Mouse (Mus musculus) MEL (cell line): ENCODE data around the gene Mob3a. TPM values are rescaled to one million over a fixed set of nuclear protein-coding genes. Genes with fewer than 3 reads are reported as not detected.

Experiments used
- DNase-seq: peaks from one replicate; pipeline ENCODE4 v3.0.0; 2011; ENCODE audit warnings: low read depth, low spot score
- H3K27ac ChIP-seq: 2 replicates; pipeline ENCODE4 v1.5.1; 2012; ENCODE audit warnings: low read depth, mild to moderate bottlenecking, control low read depth, low read length, moderate library complexity; ENCODE audit not compliant: control insufficient read depth
- H3K27me3 ChIP-seq, 2 experiments: fragments of 150-350 bp in 1 of 2; sonication (generic) in 1 of 2; 2 replicates each; pipeline ENCODE4 v1.6.1; 2012; ENCODE audit warnings: low read length in 2 of 2, mild to moderate bottlenecking in 2 of 2, improper control_type of control experiment in 1 of 2, moderate library complexity in 1 of 2; ENCODE audit not compliant: insufficient read depth in 2 of 2, control insufficient read depth in 1 of 2
- H3K36me3 ChIP-seq, 2 experiments: 2 replicates each; pipeline ENCODE4 v1.6.1; 2012 to 2014; ENCODE audit warnings: low read length in 2 of 2, improper control_type of control experiment in 1 of 2, inconsistent platforms in 1 of 2, mild to moderate bottlenecking in 1 of 2; ENCODE audit not compliant: insufficient read depth in 2 of 2, control insufficient read depth in 1 of 2
- H3K4me1 ChIP-seq, 2 experiments: fragments of 150-350 bp in 1 of 2; sonication (generic) in 1 of 2; 2 replicates each; pipeline ENCODE4 v1.6.1; 2012; ENCODE audit warnings: low read length in 2 of 2, improper control_type of control experiment in 1 of 2, mild to moderate bottlenecking in 1 of 2; ENCODE audit not compliant: insufficient read depth in 2 of 2, control insufficient read depth in 1 of 2
- H3K4me3 ChIP-seq, 2 experiments: fragments of 150-350 bp in 1 of 2; sonication (generic) in 1 of 2; 2 replicates each; pipeline ENCODE4 v1.5.1; 2012; ENCODE audit warnings: low read depth in 2 of 2, low read length in 2 of 2, mild to moderate bottlenecking in 2 of 2, moderate library complexity in 2 of 2, control low read depth in 1 of 2, improper control_type of control experiment in 1 of 2; ENCODE audit not compliant: control insufficient read depth in 1 of 2, insufficient read depth in 1 of 2
- H3K79me2 ChIP-seq: 2 replicates; pipeline ENCODE4 v1.6.1; 2012; ENCODE audit warnings: mild to moderate bottlenecking, low read length, moderate library complexity; ENCODE audit not compliant: control insufficient read depth, poor library complexity, insufficient read depth
- H3K9ac ChIP-seq: 2 replicates; pipeline ENCODE4 v1.6.1; 2012; ENCODE audit warnings: low read depth, mild to moderate bottlenecking, control low read depth, low read length, moderate library complexity; ENCODE audit not compliant: control insufficient read depth, poor library complexity, severe bottlenecking
- H3K9me3 ChIP-seq: fragments of 150-350 bp; sonication (generic); replicated peaks from 2 replicates; pipeline ENCODE4 v1.6.1; 2012; ENCODE audit warnings: mild to moderate bottlenecking, low read length, improper control_type of control experiment, moderate library complexity; ENCODE audit not compliant: insufficient read depth
- BHLHE40 ChIP-seq: IDR thresholded peaks from 2 replicates; pipeline ENCODE4 v1.6.1; 2012; ENCODE audit warnings: low read depth, mild to moderate bottlenecking, inconsistent platforms, low read length, improper control_type of control experiment, borderline replicate concordance
- EP300 ChIP-seq, 2 experiments: IDR thresholded peaks; 2 replicates each; pipeline ENCODE4 v1.6.1; 2011; ENCODE audit warnings: improper control_type of control experiment in 2 of 2, low read length in 2 of 2, low read depth in 1 of 2, mild to moderate bottlenecking in 1 of 2
- ETS1 ChIP-seq: IDR thresholded peaks from 2 replicates; pipeline ENCODE4 v1.6.1; 2012; ENCODE audit warnings: low read depth, mild to moderate bottlenecking, inconsistent platforms, low read length, improper control_type of control experiment, moderate library complexity
- MAZ ChIP-seq: IDR thresholded peaks from 2 replicates; pipeline ENCODE4 v1.6.1; 2012; ENCODE audit warnings: low read depth, mild to moderate bottlenecking, inconsistent platforms, low read length, improper control_type of control experiment
- MYB ChIP-seq: IDR thresholded peaks from 2 replicates; pipeline ENCODE4 v1.6.1; 2011; ENCODE audit warnings: mild to moderate bottlenecking, low read depth, low read length, improper control_type of control experiment
- POLR2A ChIP-seq, 2 experiments: IDR thresholded peaks; 2 replicates each; pipeline ENCODE4 v1.6.1; 2011 to 2012; ENCODE audit warnings: low read length in 2 of 2, mild to moderate bottlenecking in 2 of 2, control low read depth in 1 of 2, improper control_type of control experiment in 1 of 2, low read depth in 1 of 2, moderate library complexity in 1 of 2; ENCODE audit not compliant: control insufficient read depth in 1 of 2, insufficient read depth in 1 of 2, poor library complexity in 1 of 2
- RCOR1 ChIP-seq: IDR thresholded peaks from 2 replicates; pipeline ENCODE4 v1.6.1; 2012; ENCODE audit warnings: low read depth, mild to moderate bottlenecking, inconsistent platforms, low read length, improper control_type of control experiment
- SIN3A ChIP-seq: IDR thresholded peaks from 2 replicates; pipeline ENCODE4 v1.6.1; 2012; ENCODE audit warnings: low read length, improper control_type of control experiment, inconsistent platforms
- USF2 ChIP-seq, 2 experiments: IDR thresholded peaks; 2 replicates each; pipeline ENCODE4 v1.6.1; 2011 to 2012; ENCODE audit warnings: improper control_type of control experiment in 2 of 2, low read length in 2 of 2, borderline replicate concordance in 1 of 2, inconsistent platforms in 1 of 2, low read depth in 1 of 2, mild to moderate bottlenecking in 1 of 2; ENCODE audit not compliant: insufficient read depth in 1 of 2
- ZMIZ1 ChIP-seq: IDR thresholded peaks from 2 replicates; pipeline ENCODE4 v1.6.1; 2012; ENCODE audit warnings: low read depth, mild to moderate bottlenecking, inconsistent platforms, low read length, improper control_type of control experiment, moderate library complexity
- polyA plus RNA-seq, 2 experiments: library from polyadenylated mRNA; stranded (reverse) in 1 of 2; unstranded in 1 of 2; fragments of >175 nt in 1 of 2; fragments of >200 nt in 1 of 2; gene quantifications; 2 replicates each; pipeline versions ENCODE4 v1.2.1 to v1.2.4; 2012; ENCODE audit warnings: low replicate concordance in 2 of 2, low read depth in 1 of 2; ENCODE audit not compliant: insufficient read length in 2 of 2, insufficient read depth in 1 of 2, missing spikeins in 1 of 2
- total RNA-seq: library from RNA; depleted of rRNA; stranded (reverse); fragments of 300-350 nt; gene quantifications from 2 replicates; pipeline ENCODE4 v1.2.3, GENCODE M21; 2012

Mob3a gene
- total and polyA plus RNA-seq, 3 experiments: 38.3 to 63.4 TPM; not detected in 1

DNA sequence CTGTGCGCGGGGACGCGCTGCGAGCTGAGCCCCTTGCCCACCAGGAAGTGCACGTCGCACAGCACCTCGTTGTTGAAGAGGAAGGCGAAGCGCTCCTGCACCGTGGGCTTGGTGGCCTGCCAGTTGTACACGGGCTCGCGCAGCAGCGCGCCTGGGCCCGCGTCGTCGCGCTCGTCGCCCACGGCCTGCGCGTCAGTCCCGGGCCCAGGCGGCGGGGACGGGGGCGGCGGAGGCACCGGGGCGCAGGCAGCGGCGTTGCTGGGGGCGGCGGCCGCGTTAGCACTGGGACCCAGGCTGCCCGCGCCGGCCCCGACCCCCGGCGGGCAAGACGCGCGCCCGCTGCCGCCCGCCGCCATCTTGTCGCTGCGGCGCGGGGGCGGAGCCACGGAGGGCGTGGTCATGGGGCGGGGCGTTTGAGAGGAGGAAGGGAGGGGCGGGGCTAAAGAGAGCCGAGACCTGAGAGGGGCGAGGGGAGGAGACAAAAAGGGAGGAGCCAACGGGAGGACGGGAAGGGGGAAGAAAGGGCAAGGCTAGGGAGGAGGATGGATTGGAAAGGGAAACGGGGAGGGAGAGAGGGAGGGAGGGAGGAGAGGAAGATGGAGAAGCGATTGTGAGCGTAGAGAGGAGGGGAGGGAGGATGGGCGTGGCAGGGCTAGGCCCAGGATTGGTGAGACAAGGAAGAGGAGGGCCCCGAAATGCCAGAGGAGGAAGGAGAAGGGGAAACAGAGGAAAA is 45.5 kb downstream of the Mob3a start (continued):
- peak; percentile 12; the same call in 1 of the 2 replicates for TF ChIP-seq BHLHE40
- no peak for TF ChIP-seq MYB
- peak in 1 of 2 experiments; percentile 36; a peak in 1 of 4 replicates for TF ChIP-seq EP300 (IDR thresholded peaks at IDR 0.05; ENCODE audit: low read depth in 1 of 2, low read length in 2 of 2)
- peak; percentile 36; the same call in 1 of the 2 replicates for TF ChIP-seq ETS1

DNA sequence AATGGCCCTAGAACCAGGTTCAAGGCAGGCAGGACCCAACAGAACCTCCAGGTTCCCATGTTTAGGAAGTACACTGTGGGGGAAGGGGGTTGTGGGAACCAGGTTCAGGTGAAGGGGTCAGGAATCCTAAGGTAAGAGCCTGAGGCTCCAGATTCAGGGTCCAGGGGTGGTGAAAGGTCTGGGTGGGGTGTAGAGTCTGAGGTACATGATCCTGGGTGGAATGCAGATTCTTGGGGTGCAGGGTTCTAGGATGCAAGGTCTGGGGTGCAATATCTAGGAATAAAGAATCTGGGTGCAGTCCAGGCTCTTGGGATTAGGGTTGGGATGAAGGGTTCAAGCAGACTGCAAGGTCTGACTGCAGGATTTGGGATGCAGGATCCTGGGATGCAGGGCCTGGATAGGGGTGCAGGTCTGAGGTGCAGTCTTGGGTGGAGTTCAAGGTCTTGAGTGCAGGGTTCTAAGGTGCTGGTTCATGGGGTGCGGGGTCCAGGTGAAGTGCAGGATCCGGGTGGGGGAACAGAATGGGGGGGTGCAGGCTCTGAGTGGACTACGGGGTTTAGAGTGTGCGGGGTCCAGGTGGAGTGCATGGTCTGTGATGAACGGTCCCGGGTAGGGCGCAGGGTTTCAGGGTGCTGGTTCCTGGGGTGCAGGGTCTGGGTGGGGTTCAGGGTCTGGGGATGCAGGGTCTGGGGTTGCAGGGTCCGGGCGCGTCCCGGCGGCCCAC is 46.2 kb downstream of the Mob3a start:
- H3K36me3 ChIP-seq: peaks cover 0 to 9% of the 10 kb centered on the region in 2 experiments; a peak in 2 of 4 replicates
- H3K4me3 ChIP-seq: peak overlapping the region; percentile 86 to 92
- peak overlapping the region; percentile 90 for H3K9ac ChIP-seq
- no peak for TF ChIP-seq RCOR1
- TF ChIP-seq SIN3A: no peak
- TF ChIP-seq USF2 (IDR thresholded peaks at IDR 0.05; ENCODE audit: borderline replicate concordance in 1 of 2, insufficient read depth in 1 of 2, low read depth in 1 of 2, low read length in 2 of 2): no peak
- no peak for TF ChIP-seq POLR2A (IDR thresholded peaks at IDR 0.05; ENCODE audit: control insufficient read depth in 1 of 2, insufficient read depth in 1 of 2, low read depth in 1 of 2, low read length in 2 of 2, poor library complexity in 1 of 2)
- TF ChIP-seq ZMIZ1: no peak
- H3K9me3 ChIP-seq: no peaks in the 10 kb centered on the region
- H3K27ac ChIP-seq: peak overlapping the region; percentile 34; the same call in 1 of the 2 replicates
- no peaks in the 10 kb centered on the region for H3K27me3 ChIP-seq
- peaks cover 3 to 21% of the 10 kb centered on the region in 2 experiments for H3K4me1 ChIP-seq
- DNase-seq: no peak
- peaks cover 8% of the 10 kb centered on the region for H3K79me2 ChIP-seq

DNA sequence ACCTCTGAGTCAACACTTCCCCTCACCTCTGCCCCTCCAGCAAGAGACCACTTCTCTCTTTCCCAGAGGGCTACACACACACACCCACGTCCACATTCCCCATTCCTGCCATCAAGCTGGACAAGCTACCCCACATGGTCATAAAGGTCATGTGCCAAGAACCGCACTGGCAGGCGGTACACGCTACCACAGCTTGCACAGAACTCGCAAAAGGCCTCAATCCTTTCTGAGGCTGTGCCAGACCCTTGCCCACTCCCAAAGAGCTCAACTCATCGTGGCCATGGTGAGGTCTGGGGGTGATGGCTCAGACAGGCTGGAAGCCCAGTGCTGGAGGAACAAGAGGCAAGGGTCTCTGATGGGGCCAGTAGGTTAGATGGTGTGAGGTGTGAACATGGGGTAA is 46.9 kb downstream of the Mob3a start:
- TF ChIP-seq MAZ: no peak
- TF ChIP-seq ETS1: no peak
- Histone ChIP-seq H3K9me3 (no peaks in the 10 kb centered on the region), H3K36me3 (peaks cover 0 to 9% of the 10 kb centered on the region in 2 experiments; a peak in 2 of 4 replicates), H3K9ac (no peak overlapping the region), H3K4me3 (no peak overlapping the region), H3K27me3 (no peaks in the 10 kb centered on the region), H3K27ac (no peak overlapping the region), H3K4me1 (peaks cover 3 to 21% of the 10 kb centered on the region in 2 experiments), H3K79me2 (peaks cover 8% of the 10 kb centered on the region)
- no peak for DNase-seq
